Mouse (Mus musculus) cerebellum, postnatal 25 days (tissue): ENCODE results near the gene Kcnma1.

Experiments
- DNase-seq, 2 experiments: peaks; one replicate each; pipeline ENCODE4 v3.0.0; 2021; ENCODE audit warnings: mixed read lengths in 2 of 2

Kcnma1 gene

GRCm38 (mm10) chr14:23848529-23849141 is 165.7 kb downstream of the Kcnma1 start:
- DNase-seq = peak; percentile 37 to 64

DNA sequence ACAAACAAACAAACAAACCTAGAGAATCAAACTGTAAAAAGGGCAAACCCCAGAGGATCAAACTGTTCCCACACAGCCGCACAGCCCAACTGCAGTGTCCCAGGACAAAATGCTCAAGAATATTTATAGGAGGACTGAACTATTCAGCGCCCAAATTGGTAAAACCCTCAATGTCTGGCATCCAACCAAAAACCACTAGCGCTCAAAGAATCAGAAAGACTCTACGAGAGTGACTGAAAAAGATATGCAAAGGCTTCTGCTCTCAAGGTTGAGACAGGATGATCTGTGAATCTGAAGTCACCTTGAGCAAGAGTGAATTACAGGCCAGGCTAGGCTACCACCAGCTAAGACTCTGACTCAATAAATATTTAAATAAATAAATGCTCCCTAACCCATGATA is 167.6 kb downstream of the Kcnma1 start:
- DNase-seq = no peak

- DNase-seq = no peak
Measured at GRCm38 (mm10) chr14:23842025-23842424, 172.3 kb downstream of the Kcnma1 start.

GRCm38 (mm10) chr14:23839613-23840012 is 174.7 kb downstream of the Kcnma1 start:
- DNase-seq = no peak

GRCm38 (mm10) chr14:23835387-23836111 is 178.7 kb downstream of the Kcnma1 start:
- no peak for DNase-seq

DNA sequence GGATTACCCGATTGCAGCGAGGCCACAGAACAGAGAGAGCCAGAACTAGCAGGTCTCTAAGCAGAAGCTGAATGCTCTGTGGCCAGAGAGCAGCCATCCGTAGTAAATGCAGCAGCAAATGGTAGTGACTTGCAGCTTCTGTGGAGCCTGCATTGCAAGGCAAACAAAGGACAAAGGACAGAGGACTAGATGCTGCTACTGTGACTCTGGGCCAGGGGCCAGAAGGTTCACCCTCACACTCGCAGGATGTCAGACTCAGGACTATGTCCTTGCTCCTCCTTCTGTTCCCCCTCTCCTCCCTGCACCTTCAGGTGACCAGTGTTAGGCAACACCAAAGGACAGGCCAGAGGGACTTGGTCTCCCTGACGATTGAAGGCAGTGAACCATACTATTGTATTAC is 183.0 kb downstream of the Kcnma1 start:
- DNase-seq = peak in 1 of 2 experiments; percentile 18

DNA sequence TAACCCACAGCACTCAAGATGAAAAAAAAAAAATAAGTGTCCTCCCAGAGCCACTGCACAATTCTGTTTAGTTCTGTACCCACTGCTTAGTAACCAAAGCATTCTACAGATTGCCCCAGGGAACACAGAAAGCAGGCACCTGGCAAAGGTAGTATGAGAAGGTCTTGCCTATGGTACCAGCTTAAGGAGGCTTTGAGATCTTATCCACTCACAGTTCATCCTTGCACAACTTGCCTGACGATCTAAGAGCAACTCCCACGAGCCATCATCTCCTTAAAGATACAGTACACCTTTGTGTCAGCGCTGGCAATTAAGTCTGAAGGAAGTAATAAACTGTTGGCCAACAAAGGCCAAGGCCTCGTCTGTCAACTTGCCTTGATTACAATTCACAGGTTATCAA is 184.0 kb downstream of the Kcnma1 start:
- DNase-seq = no peak

GRCm38 (mm10) chr14:23828711-23829320 is 185.5 kb downstream of the Kcnma1 start:
- peak in 1 of 2 experiments; percentile 33 for DNase-seq

DNA sequence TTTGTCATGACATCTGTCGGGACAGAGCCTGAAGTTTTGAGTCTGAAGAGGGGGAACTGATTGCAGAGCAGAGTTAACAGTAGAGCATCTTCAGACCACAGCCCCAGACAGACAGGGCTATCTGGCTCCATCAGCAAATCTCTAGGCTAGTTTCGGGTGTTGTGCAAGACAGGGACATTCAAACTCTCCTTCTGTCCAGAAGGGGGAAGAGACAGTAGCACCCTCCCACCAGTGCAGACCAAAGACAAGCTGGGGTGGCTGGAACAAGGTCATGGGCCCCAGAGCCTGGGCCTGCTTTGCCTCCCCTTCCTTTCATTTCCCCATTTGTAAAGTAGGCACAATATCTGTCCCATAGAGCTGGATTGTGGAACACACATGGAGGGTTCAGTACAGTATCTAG is 189.4 kb downstream of the Kcnma1 start:
- DNase-seq = no peak

DNA sequence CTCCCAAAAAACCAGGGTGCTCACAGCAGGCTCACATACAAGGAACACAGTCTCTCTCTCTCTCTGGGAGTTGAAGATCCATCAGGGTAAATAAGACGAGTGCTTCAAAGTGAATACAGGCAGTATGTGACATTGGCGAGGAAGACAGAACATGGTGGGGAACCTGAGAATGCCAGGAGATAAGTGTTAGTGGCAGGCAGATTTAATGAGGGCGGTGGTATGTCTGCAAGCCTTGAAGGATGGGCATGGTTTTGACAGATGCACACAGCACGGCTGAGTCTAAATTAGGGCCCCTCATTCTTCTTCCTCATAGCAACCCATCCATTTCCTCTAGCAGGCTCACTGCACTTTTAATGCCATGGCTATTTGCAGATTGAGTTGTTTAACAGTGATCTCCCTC is 190.0 kb downstream of the Kcnma1 start:
- no peak for DNase-seq

DNA sequence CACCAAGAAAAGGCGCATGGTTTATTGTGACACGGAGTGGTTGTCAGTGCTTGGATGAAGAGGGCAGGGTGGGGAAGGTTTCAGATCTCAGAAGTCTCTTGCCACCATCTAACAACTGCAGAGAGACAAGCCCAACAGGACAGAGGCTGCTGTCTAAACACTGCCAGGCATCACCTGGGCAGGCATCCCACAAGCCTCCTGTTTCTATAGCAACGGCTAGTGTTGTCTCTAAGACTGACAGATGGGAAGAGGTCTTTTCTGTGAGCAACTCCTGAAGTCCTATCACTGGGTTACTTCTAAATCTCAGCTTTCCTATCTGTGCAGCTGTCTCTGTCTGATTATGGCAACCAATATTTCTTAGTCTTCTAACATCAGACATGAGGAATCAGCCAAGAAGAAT is 196.7 kb downstream of the Kcnma1 start:
- peak in 1 of 2 experiments; percentile 44 for DNase-seq

DNA sequence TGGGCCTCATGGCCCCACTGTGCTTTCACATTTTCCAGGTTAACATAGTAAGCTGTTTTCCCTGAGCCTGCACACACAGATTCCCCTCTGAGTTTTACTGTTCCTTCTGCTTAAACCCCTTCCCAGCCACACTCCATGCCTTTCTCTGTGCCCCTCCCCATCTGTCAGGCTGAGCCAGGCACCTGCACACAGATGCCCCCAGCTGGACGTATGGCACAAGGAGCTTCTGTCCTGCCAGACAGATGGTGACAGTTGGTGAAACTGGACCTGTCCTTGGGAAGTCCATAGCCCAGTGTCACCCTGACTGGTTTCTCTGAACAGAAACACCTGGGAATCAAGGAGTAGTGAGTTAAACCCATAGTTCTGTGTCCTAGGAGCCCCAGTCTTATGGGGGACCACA is 204.2 kb downstream of the Kcnma1 start:
- no peak for DNase-seq

DNA sequence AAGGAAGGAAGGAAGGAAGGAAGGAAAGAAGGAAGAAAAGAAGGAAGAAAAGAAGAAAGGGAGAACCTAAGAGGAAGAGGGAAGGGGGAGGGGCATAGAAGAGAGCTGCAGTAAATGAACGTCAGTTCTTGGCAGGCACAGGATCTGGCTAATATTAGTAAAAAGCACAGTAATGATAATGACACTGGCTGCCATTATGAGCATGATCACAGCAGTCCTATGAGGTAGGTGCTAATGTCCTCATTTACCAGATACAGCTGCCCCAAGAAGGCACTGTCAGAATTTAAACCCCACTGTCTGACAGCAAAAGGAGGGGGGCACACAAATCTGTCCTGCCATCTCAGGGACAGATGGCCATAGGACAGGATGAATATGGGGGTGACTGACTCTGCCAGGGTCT is 205.2 kb downstream of the Kcnma1 start:
- no peak for DNase-seq

DNA sequence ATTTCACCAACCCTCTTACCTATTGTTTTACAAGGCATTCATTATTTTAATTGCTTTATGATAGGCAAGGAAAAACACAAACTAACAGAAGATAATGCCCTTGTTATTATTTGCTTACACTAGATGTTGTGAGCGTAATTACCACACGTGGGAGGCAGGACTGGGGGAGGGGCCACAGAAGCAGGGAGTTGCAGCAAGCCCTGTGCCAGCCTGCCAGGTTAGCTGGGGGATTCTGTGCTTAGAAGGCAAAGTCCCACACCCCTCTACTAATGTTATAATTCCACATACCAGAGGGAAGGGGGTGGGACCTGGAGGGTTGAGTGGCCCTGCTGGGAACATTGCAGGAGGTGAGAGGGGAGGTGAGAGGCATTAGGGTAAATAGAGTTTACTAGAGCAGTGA is 207.9 kb downstream of the Kcnma1 start:
- DNase-seq = no peak

DNA sequence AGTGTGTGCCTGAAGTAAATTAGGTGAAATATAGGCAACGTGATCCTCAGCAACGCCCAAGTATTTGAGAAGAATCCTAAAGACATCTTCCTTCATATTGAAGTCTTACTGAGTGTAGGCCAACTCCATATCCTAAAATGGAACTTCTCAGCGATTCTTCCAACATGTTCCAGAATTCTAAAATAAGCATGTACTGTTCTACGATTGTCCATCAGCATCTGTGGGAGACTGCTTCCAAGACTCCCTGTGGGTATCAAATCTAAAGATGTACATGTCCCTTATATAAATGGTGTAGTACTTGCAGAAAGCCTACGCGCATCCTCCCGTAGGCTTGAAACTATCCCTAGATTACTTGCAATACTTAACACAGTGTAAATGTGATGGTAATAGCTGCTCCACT is 217.4 kb downstream of the Kcnma1 start:
- no peak for DNase-seq

DNA sequence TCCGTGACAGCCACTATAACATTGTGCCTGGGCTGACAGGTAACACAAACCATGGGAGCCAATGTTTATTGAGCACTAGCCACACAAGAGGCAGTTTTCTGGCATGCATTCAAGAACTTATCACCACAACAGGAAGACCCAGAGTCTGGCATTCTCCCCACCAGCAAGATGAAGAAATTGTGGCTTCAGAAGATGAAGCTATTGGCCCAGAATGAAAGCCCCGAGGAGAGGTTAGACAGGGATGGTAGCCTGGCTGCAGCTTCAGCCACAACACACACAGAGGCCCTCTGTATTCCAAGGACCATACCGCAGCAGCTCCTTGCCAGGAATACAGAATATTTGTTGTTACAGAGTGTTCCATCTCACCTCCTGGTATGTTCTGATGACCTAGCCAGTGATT is 221.6 kb downstream of the Kcnma1 start:
- no peak for DNase-seq

- no peak for DNase-seq
Measured at GRCm38 (mm10) chr14:23792076-23792475, 222.2 kb downstream of the Kcnma1 start.

DNA sequence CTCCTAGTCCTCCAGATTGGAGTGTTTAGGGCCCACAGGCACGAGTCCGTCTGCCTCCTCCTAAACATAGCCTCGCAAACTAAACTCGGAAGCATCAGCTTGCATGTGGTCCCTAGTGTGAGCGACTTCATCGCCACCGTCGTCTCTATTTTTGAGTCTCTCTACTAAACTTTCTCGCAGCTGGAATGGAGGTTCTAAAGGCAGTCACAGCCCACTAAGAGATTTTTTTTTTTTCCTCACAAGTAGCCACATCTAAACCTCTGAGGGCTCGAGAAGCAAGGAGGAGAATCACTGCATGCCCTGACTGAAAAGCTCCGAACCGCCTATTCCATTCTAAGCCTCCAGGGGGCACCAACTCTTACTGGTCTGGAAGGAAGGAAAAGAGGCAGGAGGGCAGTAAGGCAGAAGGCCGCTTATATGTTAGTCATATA is 223.0 kb downstream of the Kcnma1 start:
- DNase-seq = peak; percentile 73 to 82

DNA sequence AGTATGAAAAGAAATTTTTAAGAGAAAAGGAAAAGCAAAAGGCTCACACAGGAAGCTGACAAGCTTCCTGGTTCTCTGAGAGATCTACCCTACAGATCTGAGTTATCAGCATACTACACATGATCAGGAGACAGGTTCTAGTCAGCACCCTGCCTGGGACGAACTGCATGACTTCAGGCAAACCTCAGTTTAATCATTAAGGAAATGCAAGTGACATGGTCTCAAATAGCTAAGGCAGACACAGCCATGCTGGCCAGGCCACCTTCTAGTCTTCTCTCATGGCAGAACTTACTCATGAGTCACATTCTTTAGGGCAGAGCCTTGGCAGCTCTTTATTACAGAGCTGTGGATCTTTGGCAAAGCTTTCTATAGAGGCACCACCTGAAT is 227.6 kb downstream of the Kcnma1 start:
- DNase-seq = no peak

GRCm38 (mm10) chr14:23785921-23786686 is 228.2 kb downstream of the Kcnma1 start:
- DNase-seq = no peak

DNA sequence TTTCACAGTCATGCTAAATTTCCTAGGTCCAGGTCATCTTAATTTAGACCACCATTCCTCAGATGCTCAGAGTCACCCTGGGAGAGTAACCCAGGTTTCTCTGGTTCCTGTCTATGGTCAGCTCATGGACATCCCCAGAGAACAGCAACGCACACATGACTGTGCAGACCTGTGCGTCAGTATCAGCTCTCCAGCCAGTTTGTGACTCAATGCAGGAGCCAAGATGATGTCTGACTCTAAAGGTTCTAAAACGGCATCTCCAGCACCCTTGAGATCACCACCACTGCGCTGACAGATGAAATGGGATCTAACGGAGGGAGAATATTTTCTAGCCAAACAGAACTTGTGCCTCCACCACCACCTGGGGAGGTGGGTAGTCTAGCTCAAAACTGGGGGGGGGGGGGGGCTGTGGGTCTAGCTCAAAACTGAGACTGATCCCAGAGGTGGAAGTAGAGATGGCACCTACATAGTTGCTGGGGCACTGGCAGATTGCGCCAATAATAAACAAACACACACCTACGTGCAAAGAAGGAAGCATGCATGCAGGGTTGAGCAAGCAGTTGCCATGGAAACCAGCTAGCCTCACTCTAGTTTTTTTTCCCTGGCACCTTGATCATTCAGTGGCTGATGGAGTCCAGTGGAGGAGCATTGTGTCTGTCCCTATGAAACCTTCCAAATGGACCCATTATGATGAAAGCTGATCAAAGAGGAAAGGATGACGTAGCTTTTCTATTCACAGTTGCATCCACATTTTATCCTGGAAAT is 231.3 kb downstream of the Kcnma1 start:
- peak in 1 of 2 experiments; percentile 23 for DNase-seq

GRCm38 (mm10) chr14:23774542-23774941 is 239.7 kb downstream of the Kcnma1 start:
- DNase-seq = no peak

GRCm38 (mm10) chr14:23772685-23773084 is 241.6 kb downstream of the Kcnma1 start:
- DNase-seq = no peak
